Comparison of ENCODE assay signal across 26 mouse cellular contexts in genomic region chr5:3219230-3219629, GRCm38 (mm10).
DNase-seq lines count a peak whose midpoint lies in the region; ATAC-seq and TF ChIP-seq lines count a peak whose summit lies in the region.
"Had no signal": no experiment of that assay in that cellular context is flagged by ENCODE, and none has a peak within 500 bp of the region (broad histone marks: within the 10 kb centered on the region; RNA-seq: fewer than 3 reads in every experiment).

No protein-coding gene starts in this region.

- no peak for ATAC-seq in lung, postnatal 0 days
- ATAC-seq in kidney, embryonic 14.5 days (ENCODE audit: low FRiP score, low TSS enrichment): no peak
- ATAC-seq: activated CD4-positive, CD25-positive, alpha-beta regulatory T cell, adult 4 months; forebrain, embryonic 14.5 days; forebrain, embryonic 16.5 days; Patski had no signal

- H3K4me3 ChIP-seq in ES-Bruce4 (ENCODE audit: low read depth, low read length): no peak overlapping the region
- no peak overlapping the region for H3K4me3 ChIP-seq in lung, postnatal 0 days (ENCODE audit: low read depth, low read length)
- H3K4me3 ChIP-seq in kidney, embryonic 14.5 days (ENCODE audit: low read length): no peak overlapping the region
- H3K4me3 ChIP-seq: embryonic facial prominence, embryonic 13.5 days; embryonic facial prominence, embryonic 15.5 days; erythroblast, embryonic 14.5 days; forebrain, embryonic 10.5 days; forebrain, embryonic 12.5 days had no signal

- no peak for TF ChIP-seq POLR2A in ES-Bruce4 (IDR thresholded peaks at IDR 0.05; ENCODE audit: insufficient read depth, low read length)

- 0 out of 2 replicates have a peak, but pooled peaks cover 2% of the 10 kb centered on the region for H3K9me3 ChIP-seq in ES-Bruce4 (replicated peaks; ENCODE audit: control insufficient read depth, insufficient read depth, low read length, poor library complexity, severe bottlenecking)
- no peaks in the 10 kb centered on the region for H3K9me3 ChIP-seq in lung, postnatal 0 days (ENCODE audit: low read length)
- H3K9me3 ChIP-seq in kidney, embryonic 14.5 days (ENCODE audit: control insufficient read depth, low read length): no peaks in the 10 kb centered on the region
- H3K9me3 ChIP-seq: embryonic facial prominence, embryonic 13.5 days; embryonic facial prominence, embryonic 15.5 days; forebrain, embryonic 10.5 days; forebrain, embryonic 12.5 days; G1E had no signal

- H3K27ac ChIP-seq in ES-Bruce4 (ENCODE audit: insufficient read depth, low read length): peak overlapping the region; percentile 54; the same call in 1 of the 2 replicates
- no peak overlapping the region for H3K27ac ChIP-seq in lung, postnatal 0 days (ENCODE audit: low read length)
- H3K27ac ChIP-seq in kidney, embryonic 14.5 days (ENCODE audit: low read depth, low read length): no peak overlapping the region
- H3K27ac ChIP-seq: embryonic facial prominence, embryonic 13.5 days; embryonic facial prominence, embryonic 15.5 days; forebrain, embryonic 10.5 days; forebrain, embryonic 12.5 days had no signal

- no peak for TF ChIP-seq EP300 in ES-Bruce4 (IDR thresholded peaks at IDR 0.05; ENCODE audit: insufficient read depth, low read depth, low read length)
- no peak for TF ChIP-seq EP300 in lung, postnatal 0 days (IDR thresholded peaks at IDR 0.05)

- no peak overlapping the region for H3K9ac ChIP-seq in ES-Bruce4 (ENCODE audit: low read depth, poor library complexity, severe bottlenecking)
- no peak overlapping the region for H3K9ac ChIP-seq in lung, postnatal 0 days (replicated peaks; ENCODE audit: low read depth)
- no peak overlapping the region for H3K9ac ChIP-seq in kidney, embryonic 14.5 days (ENCODE audit: low read depth, low read length)
- H3K9ac ChIP-seq: embryonic facial prominence, embryonic 13.5 days; embryonic facial prominence, embryonic 15.5 days; forebrain, embryonic 12.5 days had no signal

- H3K27me3 ChIP-seq in ES-Bruce4 (ENCODE audit: control insufficient read depth, insufficient read depth, low read length, poor library complexity, severe bottlenecking): no peaks in the 10 kb centered on the region
- H3K27me3 ChIP-seq in lung, postnatal 0 days (replicated peaks; ENCODE audit: insufficient read depth, low read length): no peaks in the 10 kb centered on the region
- no peaks in the 10 kb centered on the region for H3K27me3 ChIP-seq in kidney, embryonic 14.5 days (ENCODE audit: control insufficient read depth, insufficient read depth, low read length)
- H3K27me3 ChIP-seq: embryonic facial prominence, embryonic 13.5 days; embryonic facial prominence, embryonic 15.5 days; forebrain, embryonic 12.5 days; Patski had no signal

- peaks cover 4% of the 10 kb centered on the region for H3K4me1 ChIP-seq in ES-Bruce4 (ENCODE audit: control insufficient read depth, insufficient read depth, low read length)
- H3K4me1 ChIP-seq in lung, postnatal 0 days (ENCODE audit: insufficient read depth, low read depth, low read length): no peaks in the 10 kb centered on the region
- H3K4me1 ChIP-seq in kidney, embryonic 14.5 days (ENCODE audit: control insufficient read depth, insufficient read depth, low read length): no peaks in the 10 kb centered on the region
- H3K4me1 ChIP-seq: embryonic facial prominence, embryonic 13.5 days; embryonic facial prominence, embryonic 15.5 days; forebrain, embryonic 10.5 days; forebrain, embryonic 12.5 days had no signal

- 52% methylated on average over 4 of the region's 4 CpGs for WGBS in lung, postnatal 0 days
- 52% methylated on average over 4 of the region's 4 CpGs for WGBS in kidney, embryonic 14.5 days

- DNase-seq in A20 (ENCODE audit: low read depth, low spot score): peak; percentile 59
- peak; percentile 5 for DNase-seq in R1 (ENCODE audit: low read depth, low spot score)
- no peak for DNase-seq in lung, postnatal 4 days
- no peak for DNase-seq in lung, postnatal 0 days (ENCODE audit: low spot score)
- DNase-seq: adrenal gland, adult 8-10 months; adrenal gland, postnatal 14 days; adrenal gland, postnatal 36 days; cerebellum, adult 11 months; cerebellum, adult 18-20 months; cerebellum, adult 8-10 months; cerebellum, adult 9-11 months; cerebellum, postnatal 14 days; cerebellum, postnatal 36 days; embryo, embryonic 11 days had no signal

- no peak overlapping the region for H3K4me2 ChIP-seq in lung, postnatal 0 days (replicated peaks; ENCODE audit: low read depth, low read length)
- H3K4me2 ChIP-seq in kidney, embryonic 14.5 days (replicated peaks; ENCODE audit: low read depth, low read length): no peak overlapping the region
- H3K4me2 ChIP-seq: embryonic facial prominence, embryonic 13.5 days; embryonic facial prominence, embryonic 15.5 days; forebrain, embryonic 12.5 days had no signal

- H3K36me3 ChIP-seq in ES-Bruce4 (ENCODE audit: control insufficient read depth, insufficient read depth, low read length, poor library complexity, severe bottlenecking): no peaks in the 10 kb centered on the region
- H3K36me3 ChIP-seq in lung, postnatal 0 days (ENCODE audit: insufficient read depth, low read length): no peaks in the 10 kb centered on the region
- no peaks in the 10 kb centered on the region for H3K36me3 ChIP-seq in kidney, embryonic 14.5 days (ENCODE audit: control insufficient read depth, insufficient read depth, low read length)
- H3K36me3 ChIP-seq: embryonic facial prominence, embryonic 13.5 days; embryonic facial prominence, embryonic 15.5 days; forebrain, embryonic 10.5 days; forebrain, embryonic 12.5 days; G1E had no signal

- TF ChIP-seq CTCF in ES-Bruce4 (IDR thresholded peaks at IDR 0.05; ENCODE audit: low read depth, low read length): no peak
- TF ChIP-seq CTCF in lung, postnatal 0 days (IDR thresholded peaks at IDR 0.05): no peak

Comparison
In these comparisons a context has a peak if more than half of its experiments do, and no peak if none do; other contexts are left out.
1. DNase-seq: peak in A20 (single experiment) and R1 (single experiment); none in lung, postnatal 4 days (0 of 2) and lung, postnatal 0 days (single experiment).